Mouse (Mus musculus): ENCODE results near the gene Ttll5. TPM values are rescaled to one million over a fixed set of nuclear protein-coding genes. Genes with fewer than 3 reads are reported as not detected.

The Ttll5 gene
- total RNA-seq, 2 experiments from 2014 or later: 13.1 to 24.7 TPM

DNA sequence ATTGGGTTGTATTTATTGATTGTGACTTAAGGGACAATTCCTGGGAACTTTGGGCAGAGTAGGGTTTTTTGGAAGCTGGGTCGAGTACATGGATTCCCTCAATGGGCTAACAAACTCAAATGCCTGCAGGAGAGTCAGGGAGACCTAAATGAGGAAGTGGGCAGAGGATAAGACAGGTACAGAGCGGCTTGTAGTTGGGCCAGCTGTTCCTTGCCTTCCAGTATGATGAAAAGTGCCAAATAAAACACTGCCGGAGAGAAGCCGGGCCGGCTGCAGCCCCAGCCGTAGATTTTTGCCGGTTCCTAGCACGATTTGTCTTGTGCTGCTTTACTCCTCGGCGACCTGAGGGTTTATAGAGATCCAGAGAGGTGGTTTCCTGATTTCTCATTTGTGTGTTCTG is 104.1 kb downstream of the Ttll5 start:
- no peak for DNase-seq

- DNase-seq: no peak
These were observed 105.3 kb downstream of the Ttll5 start for GRCm38 (mm10) chr12:85929711-85930110.

DNA sequence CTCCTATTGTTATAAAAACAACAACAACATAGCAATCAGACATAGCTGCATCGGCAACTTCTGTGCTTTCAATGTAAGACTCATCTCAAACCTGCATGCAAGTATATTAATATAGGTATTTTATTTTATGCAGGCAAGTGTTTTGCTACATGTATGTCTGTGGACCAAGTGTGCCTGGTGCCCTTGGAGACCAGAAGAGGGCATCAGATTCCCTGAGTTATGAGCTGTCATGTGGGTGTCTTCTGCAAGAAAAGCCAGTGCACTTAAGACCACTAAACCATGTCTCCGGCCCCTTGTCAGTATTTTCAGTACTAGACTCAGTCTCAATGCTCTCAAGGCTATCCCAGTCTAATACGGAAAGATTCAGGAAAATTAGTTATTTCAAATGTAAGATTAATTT is 106.3 kb downstream of the Ttll5 start:
- no peak for DNase-seq

- DNase-seq: no peak
These were observed 108.8 kb downstream of the Ttll5 start for GRCm38 (mm10) chr12:85933241-85933640.

- no peak for DNase-seq
These were observed 112.9 kb downstream of the Ttll5 start for GRCm38 (mm10) chr12:85937384-85937783.

DNA sequence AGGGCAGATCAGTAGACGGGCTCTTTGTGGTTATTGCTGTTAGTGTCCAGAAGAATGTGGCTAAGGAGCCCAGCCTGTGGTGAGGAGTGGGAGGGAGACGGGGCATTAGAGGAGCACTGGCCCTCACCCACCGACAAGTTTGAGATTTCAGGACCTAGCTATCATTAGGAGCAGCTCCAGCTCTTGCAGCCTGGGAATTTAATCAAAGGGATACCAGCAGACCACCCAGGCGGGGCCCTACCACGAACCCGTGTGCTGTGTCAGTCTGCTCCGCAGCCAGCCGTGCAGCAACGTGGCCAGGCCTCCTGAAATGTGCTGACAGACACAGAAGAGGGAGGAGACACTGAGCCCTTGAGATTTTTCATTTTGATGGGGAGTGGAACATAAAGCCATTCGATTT is 119.0 kb downstream of the Ttll5 start:
- no peak for DNase-seq

DNA sequence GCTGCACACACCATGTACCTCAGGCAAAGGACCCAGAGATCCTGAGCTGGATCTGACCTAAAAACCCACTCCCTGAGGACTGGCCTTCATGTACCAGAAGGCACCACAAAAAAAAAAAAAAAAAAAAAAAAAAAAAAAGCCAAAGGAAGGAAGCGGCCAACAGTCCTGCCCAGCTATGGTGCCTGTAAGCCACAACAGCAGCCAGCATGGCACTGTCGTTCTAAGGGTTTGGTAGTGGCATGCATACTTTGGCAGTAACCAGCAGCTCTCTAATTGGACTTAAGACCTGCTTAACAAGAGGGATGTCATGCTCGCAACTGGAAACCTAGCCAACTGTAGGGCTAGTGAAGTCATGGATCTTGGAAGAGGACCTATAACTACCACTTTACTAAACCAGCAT is 120.0 kb downstream of the Ttll5 start:
- no peak for DNase-seq

DNA sequence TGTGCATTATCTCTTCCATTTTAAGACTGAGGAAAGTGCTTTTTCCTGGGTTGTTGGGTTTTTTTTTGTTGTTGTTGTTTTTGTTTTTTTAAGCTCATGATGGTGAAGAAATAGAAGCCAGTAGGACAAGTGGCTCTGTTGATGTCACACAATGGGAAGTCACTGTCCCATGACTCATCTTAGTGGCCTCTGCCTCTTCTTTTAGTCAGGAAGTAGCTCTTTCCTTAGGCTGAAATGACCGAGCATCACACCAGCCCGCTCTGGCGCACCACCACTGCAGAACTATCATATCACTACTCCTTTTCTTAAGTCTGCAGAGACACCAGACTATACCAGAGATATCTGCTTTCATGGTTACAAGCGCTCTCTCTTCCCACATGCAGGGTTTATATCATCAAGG is 122.7 kb downstream of the Ttll5 start:
- DNase-seq: no peak

- no peak for DNase-seq
These were observed 125.2 kb downstream of the Ttll5 start for GRCm38 (mm10) chr12:85949667-85950066.

GRCm38 (mm10) chr12:85950371-85950770 is 125.9 kb downstream of the Ttll5 start:
- DNase-seq: no peak

DNA sequence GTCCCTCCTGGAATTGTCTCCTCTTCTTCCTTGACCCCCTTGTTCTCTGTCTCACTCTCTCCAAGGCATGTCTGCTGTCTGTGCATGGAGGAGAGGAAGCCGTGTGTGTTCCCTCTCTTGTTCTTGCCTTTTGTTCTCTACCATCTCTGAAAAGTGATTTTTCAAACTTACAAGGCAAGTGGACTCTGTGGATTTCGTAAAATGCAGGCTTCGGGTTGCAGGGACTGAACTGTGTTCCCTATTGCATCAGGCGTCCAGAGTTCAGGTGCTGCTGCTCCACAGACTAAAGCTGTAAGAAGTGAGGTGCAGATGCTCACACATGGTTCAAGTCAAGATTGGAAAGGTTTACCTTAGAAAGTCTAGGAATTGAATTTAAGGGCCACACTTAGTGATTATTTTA is 126.6 kb downstream of the Ttll5 start:
- DNase-seq: no peak

GRCm38 (mm10) chr12:85951822-85952221 is 127.4 kb downstream of the Ttll5 start:
- DNase-seq: no peak

DNA sequence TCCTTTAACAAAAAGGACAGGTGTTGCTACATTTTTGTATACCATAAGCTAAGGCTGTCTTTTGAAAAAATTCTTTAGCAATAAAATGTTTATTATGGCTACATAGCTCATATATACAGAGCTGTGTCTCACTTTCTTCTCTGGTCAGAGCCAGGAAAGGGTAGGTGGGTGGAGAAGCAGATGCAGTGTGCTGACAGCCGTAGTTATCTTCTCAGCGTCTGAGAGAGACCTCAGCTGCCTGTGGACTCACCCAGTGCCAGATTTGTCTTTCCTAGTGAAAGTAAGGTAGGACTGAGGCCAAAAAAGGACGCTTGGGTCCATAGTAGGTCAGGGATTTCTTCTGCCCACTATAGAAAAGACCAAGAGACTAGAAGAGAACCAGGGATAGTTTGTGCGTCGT is 127.9 kb downstream of the Ttll5 start:
- DNase-seq: no peak

DNA sequence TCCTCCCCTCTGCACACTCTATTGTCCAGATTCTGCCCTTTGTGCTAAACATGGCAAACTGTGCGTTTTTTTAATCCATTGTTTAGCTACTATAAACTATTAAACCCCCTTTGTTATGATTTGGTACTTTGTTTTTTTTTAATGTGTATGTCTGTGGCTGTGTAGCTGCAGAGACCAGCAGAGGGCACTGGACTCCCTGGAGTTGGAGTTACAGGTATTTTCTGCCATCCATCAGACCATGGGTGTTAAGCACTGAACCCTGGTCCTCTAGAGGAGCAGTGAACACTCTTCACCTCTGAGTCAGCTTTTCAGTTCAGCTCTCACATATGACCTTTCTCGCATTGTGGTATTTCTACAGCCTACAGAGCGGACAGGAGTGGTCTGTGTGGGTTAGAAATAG is 129.7 kb downstream of the Ttll5 start:
- DNase-seq: no peak

- DNase-seq: no peak
These were observed 130.6 kb downstream of the Ttll5 start for GRCm38 (mm10) chr12:85955062-85955461.

DNA sequence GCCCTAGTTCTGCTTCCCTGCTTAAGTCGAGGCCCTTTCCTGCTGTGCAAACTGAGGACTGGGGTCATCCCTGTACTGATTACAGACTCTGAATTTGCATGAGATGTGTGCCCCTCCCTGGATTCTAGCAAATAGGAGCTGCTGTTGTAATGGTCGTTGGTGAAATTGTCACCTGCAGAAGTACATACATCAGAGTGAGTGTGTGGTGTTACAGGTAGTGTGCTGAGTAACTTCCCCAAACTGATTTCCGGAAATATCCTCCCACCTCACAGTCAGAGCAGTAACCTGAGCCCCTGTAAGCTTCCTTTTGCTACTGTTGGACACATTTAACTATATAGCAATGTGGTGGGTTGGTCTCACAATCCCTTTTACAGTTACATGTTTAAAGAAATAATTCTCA is 131.2 kb downstream of the Ttll5 start:
- DNase-seq: no peak

DNA sequence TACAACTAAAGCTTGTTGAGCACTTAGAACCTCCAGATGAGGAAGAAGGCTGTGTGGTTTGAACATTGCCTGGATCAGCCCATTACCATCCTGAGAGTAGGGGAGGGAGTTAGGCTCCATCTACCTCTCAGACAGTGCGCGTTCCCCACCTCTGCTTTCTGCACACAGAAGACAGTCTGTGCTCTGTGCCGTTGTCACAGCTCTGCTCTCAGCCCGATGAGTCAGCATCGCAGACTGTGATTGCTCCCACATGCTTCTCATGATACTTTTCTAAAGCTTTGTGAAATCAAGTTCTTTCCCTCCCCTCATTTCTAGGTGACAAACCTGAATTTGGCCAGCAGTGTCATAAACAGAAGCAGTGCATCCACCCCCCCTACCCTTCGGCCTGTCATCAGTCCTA is 131.8 kb downstream of the Ttll5 start:
- DNase-seq: no peak

DNA sequence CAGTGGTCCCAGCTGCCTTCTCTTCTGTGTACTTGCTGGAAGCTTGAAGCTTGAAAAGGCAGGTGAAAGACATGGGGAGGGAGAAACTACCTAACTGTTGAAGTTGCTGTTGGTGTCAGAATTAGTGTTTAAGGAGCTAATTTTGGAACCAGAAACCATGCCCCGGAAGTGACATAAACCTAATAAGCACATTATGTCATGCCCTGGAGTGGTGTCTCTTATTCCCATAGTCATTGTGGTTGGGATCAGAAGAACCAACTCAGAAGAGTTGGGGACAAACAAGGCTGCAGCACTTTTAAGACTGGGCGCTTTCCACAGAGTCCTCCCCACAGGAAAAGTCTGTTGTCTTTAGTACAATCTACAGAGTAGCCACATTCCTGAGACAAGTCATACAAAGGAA is 134.0 kb downstream of the Ttll5 start:
- no peak for DNase-seq

DNA sequence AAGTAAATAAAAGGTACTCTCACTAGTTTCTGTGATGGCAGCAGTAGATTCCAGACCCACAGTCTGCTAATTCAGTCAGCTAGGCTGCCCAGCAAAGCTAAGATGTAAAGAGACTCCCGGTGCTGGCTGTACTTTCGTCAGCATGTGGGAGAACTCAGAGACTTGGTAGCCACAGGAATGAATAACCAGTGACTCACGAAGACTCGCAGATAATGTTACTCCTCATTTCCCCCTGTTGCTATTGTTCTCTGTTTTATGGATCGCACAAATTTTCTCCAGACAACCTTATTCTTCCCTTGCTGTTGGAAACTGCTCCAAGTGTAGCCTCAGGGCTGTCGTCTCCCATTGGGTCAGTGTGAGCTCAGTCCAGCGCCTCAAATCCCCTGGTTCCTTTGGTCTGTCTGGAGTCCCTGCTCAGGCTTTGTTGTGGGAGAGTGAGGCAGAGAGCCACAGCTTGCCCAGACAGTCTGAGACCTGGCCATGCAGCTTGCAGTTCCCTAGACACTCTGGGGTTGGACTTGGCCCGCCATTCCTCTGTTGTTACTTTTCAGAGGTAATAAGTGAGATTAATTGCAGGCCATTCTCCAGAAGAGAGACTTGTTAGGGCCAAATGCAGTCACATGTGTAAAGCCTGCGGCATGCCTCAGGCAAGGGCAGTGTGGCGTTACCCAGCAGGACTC is 135.5 kb downstream of the Ttll5 start:
- DNase-seq: peak; percentile 52

- no peak for DNase-seq
These were observed 136.2 kb downstream of the Ttll5 start for GRCm38 (mm10) chr12:85960699-85961098.

DNA sequence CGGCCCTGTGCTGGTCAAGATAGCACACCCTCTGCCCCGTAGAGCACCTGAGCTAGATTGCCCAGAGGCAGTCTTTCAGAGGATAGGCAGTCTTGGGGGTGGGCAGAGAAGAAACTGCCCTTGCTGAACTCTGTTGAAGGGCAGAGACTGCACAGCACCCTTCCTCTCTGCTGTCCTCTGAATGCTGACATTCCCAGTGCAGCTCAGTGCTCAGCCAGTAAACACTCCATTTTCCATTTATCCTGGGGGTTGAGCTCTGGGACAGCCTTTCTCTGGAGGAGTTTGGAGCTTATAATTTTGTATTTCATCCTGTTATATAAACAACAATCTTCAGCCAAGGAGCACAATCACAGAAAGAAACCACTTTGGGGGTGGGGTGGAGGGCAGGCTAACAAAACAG is 138.7 kb downstream of the Ttll5 start:
- DNase-seq: no peak

DNA sequence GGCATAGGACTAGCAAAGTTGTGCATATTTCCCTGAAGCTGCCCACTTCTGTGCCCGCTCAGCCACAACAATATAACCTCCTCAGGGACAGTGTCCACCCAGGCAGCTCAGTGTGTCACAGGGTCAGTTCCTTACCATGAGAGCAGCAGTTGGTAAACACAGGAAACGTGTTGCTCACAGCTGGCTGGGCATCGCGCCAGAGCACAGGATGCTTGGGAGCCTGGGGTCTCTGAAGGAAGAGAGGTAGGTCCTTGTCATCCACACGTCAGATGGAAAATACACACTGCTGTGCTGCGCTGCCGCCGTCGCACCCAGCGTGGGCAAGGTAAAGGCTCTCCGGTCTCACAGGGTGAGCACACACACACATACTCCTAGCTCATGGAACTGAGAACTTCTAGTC is 139.2 kb downstream of the Ttll5 start:
- DNase-seq: peak; percentile 54

- DNase-seq: peak; percentile 39
These were observed 140.0 kb downstream of the Ttll5 start for GRCm38 (mm10) chr12:85964436-85964835.

GRCm38 (mm10) chr12:85967812-85968211 is 143.4 kb downstream of the Ttll5 start:
- no peak for DNase-seq

GRCm38 (mm10) chr12:85968409-85968808 is 143.9 kb downstream of the Ttll5 start:
- DNase-seq: no peak
